25 mouse cellular contexts compared by ENCODE assay signal in the genomic region with DNA sequence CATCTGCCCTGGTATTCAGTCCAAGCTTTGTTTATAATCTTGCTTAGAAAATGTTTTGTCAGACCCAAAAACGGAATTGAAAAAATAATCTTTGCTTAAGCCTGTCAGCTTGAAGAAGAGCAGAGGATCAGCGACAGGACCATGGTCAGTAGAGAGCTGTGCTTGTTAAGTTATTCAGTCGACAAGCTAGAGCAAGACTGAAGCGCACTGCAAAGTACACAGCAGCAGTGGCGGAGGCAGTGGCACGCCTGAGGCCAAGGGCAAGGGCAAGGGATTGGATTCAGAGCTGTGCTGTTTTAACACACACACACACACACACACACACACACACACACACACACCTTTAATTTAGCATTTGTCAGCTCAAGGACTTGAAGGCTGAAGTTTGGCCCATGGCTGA.
"Had no signal": no experiment of that assay in that cellular context is flagged by ENCODE, and none has a peak within 500 bp of the region (broad histone marks: within the 10 kb centered on the region; RNA-seq: fewer than 3 reads in every experiment).

No protein-coding gene starts in this region.

- H3K9me3 ChIP-seq: limb, embryonic 10.5 days; limb, embryonic 12.5 days; liver, embryonic 13.5 days had no signal

- H3K4me1 ChIP-seq: hindbrain, embryonic 10.5 days; hindbrain, embryonic 12.5 days; liver, embryonic 13.5 days had no signal

- H3K36me3 ChIP-seq: hindbrain, embryonic 10.5 days; hindbrain, embryonic 12.5 days; limb, embryonic 10.5 days; limb, embryonic 12.5 days; liver, embryonic 13.5 days had no signal

- H3K9ac ChIP-seq: hindbrain, embryonic 12.5 days; hindbrain, embryonic 14.5 days; limb, embryonic 12.5 days; liver, embryonic 13.5 days had no signal

- H3K27me3 ChIP-seq: hindbrain, embryonic 12.5 days; limb, embryonic 12.5 days; liver, embryonic 13.5 days had no signal

- H3K4me2 ChIP-seq: heart, embryonic 11.5 days; hindbrain, embryonic 12.5 days; hindbrain, embryonic 14.5 days; limb, embryonic 12.5 days; liver, embryonic 11.5 days; liver, embryonic 13.5 days had no signal

- H3K4me3 ChIP-seq: gastrocnemius, adult 2 months; heart, adult 2 months; hindbrain, embryonic 10.5 days; hindbrain, embryonic 12.5 days; layer of hippocampus, adult 2 months; left cerebral cortex, adult 2 months; limb, embryonic 10.5 days; limb, embryonic 12.5 days; liver, embryonic 13.5 days had no signal

- H3K27ac ChIP-seq: gastrocnemius, adult 2 months; heart, adult 2 months; hindbrain, embryonic 10.5 days; hindbrain, embryonic 12.5 days; hindbrain, embryonic 14.5 days; layer of hippocampus, adult 2 months; left cerebral cortex, adult 2 months; limb, embryonic 10.5 days; limb, embryonic 12.5 days; liver, embryonic 13.5 days had no signal

- DNase-seq: gastrocnemius, adult 2 months; gastrocnemius, postnatal 10 days; gastrocnemius, postnatal 25 days; heart, adult 2 months; heart, postnatal 10 days; heart, postnatal 4 days; kidney, adult 18-20 months; kidney, adult 8-10 months; kidney, postnatal 10 days; kidney, postnatal 25 days; kidney, postnatal 4 days; liver; liver, embryonic 13.5 days had no signal

- ATAC-seq: hindbrain, embryonic 16.5 days; inflammation-experienced regulatory T-cells, adult 6 months; intestine, postnatal 0 days had no signal
